Mouse (Mus musculus) heart, adult 8-10 months (tissue): Measurements from ENCODE around the gene Itgax. TPM values are rescaled to one million over a fixed set of nuclear protein-coding genes. Genes with fewer than 3 reads are reported as not detected.
"Not testable (repeated sequence)": the region's sequence is repeated elsewhere in the genome, so short reads cannot be mapped to it uniquely, and the experiment has no call there.

Experiments used
- DNase-seq: peaks from one replicate; pipeline ENCODE4 v3.0.0; 2022; ENCODE audit warnings: low spot score
- total RNA-seq, 4 experiments: library from RNA; stranded (reverse); gene quantifications; 2 replicates each; pipeline ENCODE4 v1.2.4; 2022

The Itgax gene
- total RNA-seq, 4 experiments from 2014 or later, result 0.16 to 0.41 (median 0.27) TPM

GRCm38 (mm10) chr7:128158688-128159354, 29.5 kb downstream of the Itgax start:
- DNase-seq, result not testable (repeated sequence)

- DNase-seq, result no peak
Measured at GRCm38 (mm10) chr7:128164001-128164400, 34.7 kb downstream of the Itgax start.

GRCm38 (mm10) chr7:128166391-128166790, 37.0 kb downstream of the Itgax start:
- DNase-seq, result no peak

- no peak for DNase-seq
Measured at GRCm38 (mm10) chr7:128169996-128170395, 40.6 kb downstream of the Itgax start.

- no peak for DNase-seq
Measured at GRCm38 (mm10) chr7:128178385-128178784, 49.0 kb downstream of the Itgax start.

GRCm38 (mm10) chr7:128180126-128180525, 50.8 kb downstream of the Itgax start:
- DNase-seq, result no peak

- DNase-seq, result no peak
Measured at GRCm38 (mm10) chr7:128180546-128180945, 51.2 kb downstream of the Itgax start.

- DNase-seq, result no peak
Measured at GRCm38 (mm10) chr7:128181691-128182090, 52.3 kb downstream of the Itgax start.

Other genes starting within 250 kb of the Itgax start
- gene Prss53, start 238.6 kb upstream of the Itgax start, total RNA-seq, result 1 to 10 TPM in 1 of 4 experiments, under 1 TPM in 3; 0.29 to 1.6 (median 0.74) TPM
- gene Gm21974, start 234.1 kb upstream of the Itgax start, total RNA-seq, result under 1 TPM in 1 of 4 experiments, not detected in 3; 0.34 TPM
- gene Vkorc1, start 233.9 kb upstream of the Itgax start, total RNA-seq, result 10 to 100 TPM; 14.2 to 19.1 (median 17.3) TPM
- gene Bckdk, start 225.5 kb upstream of the Itgax start, total RNA-seq, result 100 to 1,000 TPM; 119 to 144 (median 142) TPM
- gene Kat8, start 217.0 kb upstream of the Itgax start, total RNA-seq, result 10 to 100 TPM; 13.6 to 16.8 (median 15.3) TPM
- not detected for gene Prss8, start 199.4 kb upstream of the Itgax start, total RNA-seq
- 10 to 100 TPM in 1 of 4 experiments, 1 to 10 TPM in 3; 8.7 to 10.4 (median 8.9) TPM for gene Prss36, start 182.8 kb upstream of the Itgax start, total RNA-seq
- 100 to 1,000 TPM; 129 to 232 (median 187) TPM for gene Fus, start 162.1 kb upstream of the Itgax start, total RNA-seq
- 10 to 100 TPM in 1 of 4 experiments, 1 to 10 TPM in 3; 5.4 to 11.0 (median 7.9) TPM for gene Pycard, start 135.7 kb upstream of the Itgax start, total RNA-seq
- gene Trim72, start 125.6 kb upstream of the Itgax start, total RNA-seq, result 100 to 1,000 TPM; 292 to 380 (median 338) TPM
- 10 to 100 TPM in 1 of 4 experiments, 1 to 10 TPM in 3; 2.2 to 26.5 (median 3.1) TPM for gene Itgam, start 66.9 kb upstream of the Itgax start, total RNA-seq
- under 1 TPM in 1 of 4 experiments, not detected in 3; 0.09 TPM for gene Gm49368, start 66.9 kb upstream of the Itgax start, total RNA-seq
- under 1 TPM in 1 of 4 experiments, not detected in 3; 0.09 TPM for gene Itgad, start 24.8 kb downstream of the Itgax start, total RNA-seq
- gene Cox6a2, start 76.8 kb downstream of the Itgax start, total RNA-seq, result 1,000 to 10,000 TPM; 2,334 to 3,880 (median 3,044) TPM
- 10 to 100 TPM in 1 of 4 experiments, 1 to 10 TPM in 3; 7.0 to 10.5 (median 7.9) TPM for gene Armc5, start 107.8 kb downstream of the Itgax start, total RNA-seq
- 1 to 10 TPM; 3.0 to 4.0 (median 3.6) TPM for gene 9130023H24Rik, start 108.5 kb downstream of the Itgax start, total RNA-seq
- gene Tgfb1i1, start 117.3 kb downstream of the Itgax start, total RNA-seq, result 10 to 100 TPM; 13.5 to 15.7 (median 14.6) TPM
- not detected for gene Slc5a2, start 136.1 kb downstream of the Itgax start, total RNA-seq
- 1 to 10 TPM; 5.8 to 6.9 (median 6.5) TPM for gene BC017158, start 168.6 kb downstream of the Itgax start, total RNA-seq